Mouse (Mus musculus): ENCODE results near the gene Olfr724.
"Not testable (repeated sequence)": the region's sequence is repeated elsewhere in the genome, so short reads cannot be mapped to it uniquely, and the experiment has no call there.

The Olfr724 gene

DNA sequence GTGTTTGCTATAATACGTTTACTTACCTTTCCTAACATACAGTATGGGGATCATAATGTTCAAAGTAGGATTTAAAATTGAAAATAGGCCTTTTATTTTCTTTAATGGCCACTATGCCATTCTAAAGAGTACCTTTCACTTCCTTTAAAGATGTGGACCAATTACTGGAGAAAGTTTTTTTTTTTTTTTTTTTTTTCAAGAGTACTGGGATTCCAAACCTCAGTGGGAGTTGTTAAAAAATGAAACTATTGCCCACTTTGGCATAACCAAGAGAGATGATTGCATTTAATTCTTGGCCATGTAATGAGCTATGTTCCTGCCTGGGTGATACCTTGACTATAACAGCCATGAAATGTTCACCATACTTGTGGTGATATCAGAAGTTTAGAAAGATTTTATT is at the start of gene Olfr724:
Olfr724 (minus strand) TSS at position 101 of the 400 bp plus-strand sequence.
- DNase-seq: not testable (repeated sequence)

DNA sequence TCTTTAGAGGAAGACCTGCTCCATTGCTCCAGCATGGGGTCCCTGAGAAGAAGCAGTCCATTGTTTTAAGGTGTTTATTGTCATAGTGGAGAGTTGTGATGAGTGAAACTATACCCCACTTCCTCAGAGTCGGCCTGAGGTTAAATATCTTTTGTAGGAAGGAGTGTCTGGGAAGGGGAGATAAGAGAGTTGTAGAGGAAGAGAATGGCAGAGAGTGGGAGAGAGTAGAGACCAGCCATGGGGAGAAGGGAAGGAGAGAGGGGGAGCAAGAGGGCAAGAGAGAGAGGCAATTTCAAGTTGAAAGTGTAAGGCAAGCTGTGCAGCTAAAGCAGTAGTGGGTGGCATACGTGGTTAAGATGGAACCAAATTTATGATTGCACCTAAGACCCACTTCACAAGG is 7.2 kb downstream of the Olfr724 start:
- DNase-seq: no peak

GRCm38 (mm10) chr14:49931687-49932086 is 31.4 kb downstream of the Olfr724 start, which contains the start of gene Olfr723:
TSS of gene Olfr723 (minus strand) at chr14:49931787.
- not testable (repeated sequence) for DNase-seq
